Mouse (Mus musculus) limb, embryonic 13.5 days (tissue): ENCODE results near the gene Alg14. TPM values are rescaled to one million over a fixed set of nuclear protein-coding genes. Genes with fewer than 3 reads are reported as not detected.
A peak's percentile ranks its signal among the peaks of the same experiment; 100 is the strongest.

Experiments used
- ATAC-seq: fragments of 200-750 bp; cut with Nextera tagmentation; 2 replicates; pipeline ENCODE4 v1.8.0; 2017; ENCODE audit warnings: low read depth, moderate number of reproducible peaks, moderate TSS enrichment; ENCODE audit not compliant: low FRiP score
- H3K27ac ChIP-seq: fragments of 300-500 bp; sonication (generic); 2 replicates; pipeline ENCODE4 v1.5.1; 2015; ENCODE audit warnings: inconsistent platforms, mild to moderate bottlenecking, moderate library complexity
- H3K27me3 ChIP-seq: fragments of 300-500 bp; sonication (generic); 2 replicates; pipeline ENCODE4 v1.6.1; 2015; ENCODE audit warnings: mild to moderate bottlenecking, inconsistent platforms
- H3K36me3 ChIP-seq: fragments of 300-500 bp; sonication (generic); 2 replicates; pipeline ENCODE4 v1.6.1; 2015; ENCODE audit warnings: inconsistent platforms, mild to moderate bottlenecking, moderate library complexity
- H3K4me1 ChIP-seq: fragments of 300-500 bp; sonication (generic); 2 replicates; pipeline ENCODE4 v1.6.1; 2015; ENCODE audit warnings: inconsistent platforms
- H3K4me2 ChIP-seq: fragments of 300-500 bp; sonication (generic); replicated peaks from 2 replicates; pipeline ENCODE4 v1.6.1; 2015; ENCODE audit warnings: inconsistent platforms, mild to moderate bottlenecking, moderate library complexity
- H3K4me3 ChIP-seq: fragments of 300-500 bp; sonication (generic); 2 replicates; pipeline ENCODE4 v1.5.1; 2015; ENCODE audit warnings: moderate library complexity, mild to moderate bottlenecking, inconsistent platforms
- H3K9ac ChIP-seq: fragments of 300-500 bp; sonication (generic); 2 replicates; pipeline ENCODE4 v1.6.1; 2015; ENCODE audit warnings: mild to moderate bottlenecking, inconsistent platforms
- H3K9me3 ChIP-seq: fragments of 300-500 bp; sonication (generic); 2 replicates; pipeline ENCODE4 v1.6.1; 2016; ENCODE audit warnings: inconsistent platforms
- WGBS: fragments of 180-500 bp; shearing (Covaris S2); methylation state at CpG from one replicate; pipeline ENCODE4 v1.1.7; 2015; 5-methylcytosine and 5-hydroxymethylcytosine counted together
- polyA plus RNA-seq: library from polyadenylated mRNA; unstranded; fragments of >200 nt; fragmentation: Nextera tagmentation; extraction: Ambion mirVana; gene quantifications from 2 replicates; pipeline ENCODE4 v1.2.1, GENCODE M21; 2015

Gene Alg14
- polyA plus RNA-seq, 1 experiment from 2014 or later = 37.0 TPM

DNA sequence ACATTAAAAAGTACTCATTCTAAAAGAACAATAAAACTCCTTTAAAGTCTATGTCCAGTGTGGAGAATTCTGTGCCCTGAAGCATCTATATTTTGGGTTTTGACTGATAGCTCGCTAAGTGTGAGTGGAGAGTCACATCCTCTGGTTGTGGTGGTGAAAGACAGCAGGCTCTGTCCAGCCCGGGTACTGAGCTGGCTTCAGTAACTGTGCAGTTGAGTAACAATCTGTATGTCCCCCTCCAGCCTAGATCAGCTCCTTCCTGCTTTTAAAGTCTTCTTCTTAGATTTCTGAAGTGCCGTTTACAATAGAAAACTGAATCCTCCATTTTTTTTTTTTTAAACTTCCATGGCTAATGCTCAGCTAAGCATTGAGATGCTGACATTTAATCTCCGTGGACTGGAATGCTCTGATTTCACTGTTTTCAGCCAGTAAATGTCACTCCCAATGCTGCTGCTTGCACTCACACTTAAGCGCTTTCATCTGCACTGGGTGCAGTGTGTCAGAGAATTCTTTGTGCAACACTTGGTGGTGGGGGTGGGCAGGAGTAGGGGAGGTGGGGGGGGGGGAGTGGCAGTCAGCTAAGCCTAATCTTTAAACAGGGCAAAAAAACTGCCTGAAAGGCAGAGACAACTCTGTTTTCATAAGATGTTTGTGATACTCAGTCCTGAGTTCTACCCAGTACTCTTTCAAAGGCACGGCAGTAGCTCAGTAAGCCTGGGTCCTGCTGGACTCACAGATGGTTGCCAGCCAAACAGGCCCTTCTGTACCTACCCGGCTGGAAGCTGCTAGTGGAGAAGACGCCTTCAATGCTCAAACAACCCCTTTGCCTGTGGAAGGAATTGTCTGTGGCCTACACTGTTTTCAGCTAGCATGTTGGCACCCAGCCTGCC, 52.7 kb downstream of the Alg14 start:
- Histone ChIP-seq H3K4me3 (no peak overlapping the region), H3K9me3 (no peaks in the 10 kb centered on the region), H3K27ac (peak overlapping the region; percentile 72), H3K4me1 (peaks cover 50% of the 10 kb centered on the region), H3K36me3 (no peaks in the 10 kb centered on the region), H3K27me3 (no peaks in the 10 kb centered on the region), H3K4me2 (no peak overlapping the region), H3K9ac (no peak overlapping the region)
- peak; percentile 41 for ATAC-seq
- 23% methylated on average over 8 of the region's 8 CpGs for WGBS

GRCm38 (mm10) chr3:121344951-121345642, 53.5 kb downstream of the Alg14 start:
- Histone ChIP-seq H3K27me3 (no peaks in the 10 kb centered on the region), H3K4me1 (peaks cover 51% of the 10 kb centered on the region), H3K4me3 (no peak overlapping the region), H3K27ac (0 out of 2 replicates have a peak overlapping the region, but pooled peaks have one; percentile 72), H3K9me3 (no peaks in the 10 kb centered on the region), H3K4me2 (no peak overlapping the region), H3K9ac (no peak overlapping the region), H3K36me3 (no peaks in the 10 kb centered on the region)
- 40% methylated on average over 11 of the region's 11 CpGs for WGBS
- ATAC-seq = no peak

DNA sequence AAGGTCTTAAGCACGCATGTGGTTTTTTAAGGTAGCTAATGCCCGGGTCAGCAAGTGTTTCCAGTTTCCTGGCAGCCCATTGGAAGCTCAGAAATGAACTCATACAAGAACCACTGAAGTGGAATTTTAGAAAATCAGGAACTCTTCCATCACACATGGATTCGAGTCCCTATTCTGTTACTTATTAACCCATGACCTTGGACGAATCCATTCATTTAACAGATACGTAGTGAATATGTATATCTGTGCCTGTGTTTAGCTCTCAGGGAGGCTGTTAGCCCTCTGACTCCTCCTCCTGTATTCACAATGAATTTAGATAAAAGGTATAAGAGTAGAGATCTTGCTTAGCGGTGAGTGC, 54.0 kb downstream of the Alg14 start:
- no peak overlapping the region for H3K4me3 ChIP-seq
- H3K27me3 ChIP-seq = no peaks in the 10 kb centered on the region
- H3K4me2 ChIP-seq = no peak overlapping the region
- H3K4me1 ChIP-seq = peaks cover 47% of the 10 kb centered on the region
- no peaks in the 10 kb centered on the region for H3K36me3 ChIP-seq
- no peak overlapping the region for H3K27ac ChIP-seq
- ATAC-seq = no peak
- H3K9me3 ChIP-seq = no peaks in the 10 kb centered on the region
- no peak overlapping the region for H3K9ac ChIP-seq
- 58% methylated on average over 6 of the region's 6 CpGs for WGBS

DNA sequence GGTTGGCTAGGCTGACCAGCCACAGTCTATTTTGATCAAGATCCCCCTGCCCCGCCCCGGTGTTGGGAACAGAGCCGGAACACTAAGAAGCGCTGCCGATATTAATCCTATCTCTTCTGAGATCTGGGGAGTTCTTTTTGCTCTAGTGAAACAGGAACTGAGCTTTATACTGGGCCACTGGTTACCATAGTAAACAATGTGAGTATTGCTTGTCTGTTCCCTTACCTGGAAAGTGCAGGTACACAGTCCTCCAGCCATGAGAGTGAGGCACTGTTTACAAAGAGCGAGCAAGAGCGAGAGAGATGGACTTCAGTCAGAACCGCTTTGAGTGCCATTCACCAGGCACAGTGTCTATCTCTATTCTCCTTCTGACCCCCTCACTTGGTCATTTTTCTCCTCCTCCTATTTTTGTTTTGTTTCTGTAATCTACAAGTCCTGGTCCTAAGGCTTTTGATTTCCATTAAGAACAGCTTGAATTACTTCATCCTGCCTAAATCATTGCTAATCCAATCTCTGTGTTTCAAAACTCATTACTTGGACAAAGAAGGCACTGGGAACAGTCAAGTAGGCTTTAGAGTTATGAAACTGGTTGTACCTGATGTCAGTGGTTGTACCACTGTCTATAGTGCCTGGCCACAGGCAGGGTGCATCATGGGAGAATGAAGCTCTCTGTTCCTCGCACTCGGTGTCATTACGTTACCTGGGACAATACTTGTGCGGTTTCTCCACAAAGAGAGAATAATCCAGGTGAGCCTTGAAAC, 55.1 kb downstream of the Alg14 start:
- Histone ChIP-seq H3K36me3 (no peaks in the 10 kb centered on the region), H3K4me2 (no peak overlapping the region), H3K27ac (no peak overlapping the region), H3K27me3 (no peaks in the 10 kb centered on the region), H3K4me3 (no peak overlapping the region), H3K9me3 (no peaks in the 10 kb centered on the region), H3K4me1 (peaks cover 47% of the 10 kb centered on the region), H3K9ac (no peak overlapping the region)
- WGBS = 95% methylated on average over 12 of the region's 12 CpGs
- ATAC-seq = no peak

GRCm38 (mm10) chr3:121348792-121349191, 57.2 kb downstream of the Alg14 start:
- Histone ChIP-seq H3K4me1 (peaks cover 47% of the 10 kb centered on the region), H3K4me2 (no peak overlapping the region), H3K9me3 (no peaks in the 10 kb centered on the region), H3K4me3 (no peak overlapping the region), H3K27me3 (no peaks in the 10 kb centered on the region), H3K36me3 (no peaks in the 10 kb centered on the region), H3K27ac (no peak overlapping the region), H3K9ac (no peak overlapping the region)
- ATAC-seq = no peak
- 87% methylated on average over 6 of the region's 6 CpGs for WGBS

GRCm38 (mm10) chr3:121349334-121350169, 58.0 kb downstream of the Alg14 start:
- Histone ChIP-seq H3K4me1 (peaks cover 41% of the 10 kb centered on the region), H3K27ac (peak overlapping the region; percentile 33; the same call in 1 of the 2 replicates), H3K9ac (no peak overlapping the region)

GRCm38 (mm10) chr3:121351257-121351656, 59.7 kb downstream of the Alg14 start:
- H3K9ac ChIP-seq = no peak overlapping the region
- no peak overlapping the region for H3K27ac ChIP-seq
- ATAC-seq = no peak
- H3K27me3 ChIP-seq = no peaks in the 10 kb centered on the region
- WGBS = 82% methylated on average over 6 of the region's 6 CpGs
- H3K4me3 ChIP-seq = no peak overlapping the region
- peaks cover 29% of the 10 kb centered on the region for H3K4me1 ChIP-seq
- H3K36me3 ChIP-seq = 0 out of 2 replicates have a peak, but pooled peaks cover under 1% of the 10 kb centered on the region
- no peak overlapping the region for H3K4me2 ChIP-seq
- no peaks in the 10 kb centered on the region for H3K9me3 ChIP-seq

More at GRCm38 (mm10) chr3:121349334-121350169, 58.0 kb downstream of the Alg14 start:
- ATAC-seq = peak; percentile 37; the same call in 1 of the 2 replicates
- no peak overlapping the region for H3K4me3 ChIP-seq
- WGBS = 71% methylated on average over 33 of the region's 33 CpGs
- H3K36me3 ChIP-seq = no peaks in the 10 kb centered on the region
- no peaks in the 10 kb centered on the region for H3K9me3 ChIP-seq
- no peak overlapping the region for H3K4me2 ChIP-seq
- no peaks in the 10 kb centered on the region for H3K27me3 ChIP-seq

DNA sequence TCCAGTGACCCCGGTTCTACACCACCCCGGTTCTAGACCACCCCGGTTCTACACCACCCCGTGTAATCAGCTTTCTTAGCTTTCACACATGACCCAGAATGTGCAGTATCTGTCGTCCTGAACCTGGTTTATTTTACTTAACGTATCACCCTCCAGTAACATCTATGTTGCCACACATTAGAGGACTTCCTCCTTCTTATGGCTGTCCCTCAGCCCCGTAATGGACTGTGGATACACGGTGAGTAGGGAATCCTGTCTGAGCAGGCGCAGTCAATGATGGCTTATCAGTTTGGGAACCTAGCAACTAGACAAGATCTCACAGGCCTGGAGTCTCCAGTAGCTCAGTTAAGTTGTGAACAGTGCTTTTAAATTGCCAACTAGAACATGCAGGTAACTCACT, 62.7 kb downstream of the Alg14 start:
- no peaks in the 10 kb centered on the region for H3K9me3 ChIP-seq
- no peak overlapping the region for H3K9ac ChIP-seq
- H3K36me3 ChIP-seq = 0 out of 2 replicates have a peak, but pooled peaks cover 3% of the 10 kb centered on the region
- H3K27me3 ChIP-seq = no peaks in the 10 kb centered on the region
- 86% methylated on average over 9 of the region's 9 CpGs for whole genome bisulfite sequencing
- no peak overlapping the region for H3K4me3 ChIP-seq
- no peak overlapping the region for H3K4me2 ChIP-seq
- ATAC-seq = no peak
- H3K27ac ChIP-seq = no peak overlapping the region
- peaks cover 13% of the 10 kb centered on the region for H3K4me1 ChIP-seq

DNA sequence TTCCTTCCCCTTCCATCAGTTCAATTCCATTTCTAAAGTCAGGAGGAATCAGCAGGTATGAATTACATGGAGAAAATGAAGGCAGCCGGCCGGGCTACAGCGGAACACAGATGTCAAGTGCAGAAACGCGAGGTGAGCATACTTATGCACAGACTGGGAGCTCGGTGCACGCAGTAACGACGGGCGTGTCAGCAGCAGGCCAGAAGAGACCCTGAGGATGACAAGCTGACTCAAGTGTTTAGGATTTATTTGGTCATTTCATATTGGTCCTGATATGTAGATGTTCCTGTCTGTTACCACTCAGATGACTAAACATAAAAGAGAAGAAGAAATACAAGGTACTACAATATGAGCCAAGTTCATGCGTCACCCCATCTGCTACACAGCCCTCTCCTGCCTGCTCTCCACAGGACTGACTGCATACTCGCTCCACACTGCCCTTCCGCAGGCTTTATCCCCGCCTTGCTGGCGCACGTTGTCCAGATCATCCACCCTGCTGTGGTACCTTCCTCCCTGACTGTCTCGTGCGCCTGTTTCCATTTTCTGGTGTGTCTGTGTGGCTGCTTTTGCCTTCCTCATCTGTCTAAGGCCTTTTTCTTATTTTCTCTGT, 63.4 kb downstream of the Alg14 start:
- H3K27me3 ChIP-seq = no peaks in the 10 kb centered on the region
- no peaks in the 10 kb centered on the region for H3K9me3 ChIP-seq
- peaks cover 8% of the 10 kb centered on the region for H3K4me1 ChIP-seq
- no peak overlapping the region for H3K4me3 ChIP-seq
- ATAC-seq = no peak
- H3K36me3 ChIP-seq = 0 out of 2 replicates have a peak, but pooled peaks cover 3% of the 10 kb centered on the region
- no peak overlapping the region for H3K4me2 ChIP-seq
- H3K27ac ChIP-seq = no peak overlapping the region
- WGBS = 76% methylated on average over 18 of the region's 18 CpGs
- H3K9ac ChIP-seq = no peak overlapping the region

DNA sequence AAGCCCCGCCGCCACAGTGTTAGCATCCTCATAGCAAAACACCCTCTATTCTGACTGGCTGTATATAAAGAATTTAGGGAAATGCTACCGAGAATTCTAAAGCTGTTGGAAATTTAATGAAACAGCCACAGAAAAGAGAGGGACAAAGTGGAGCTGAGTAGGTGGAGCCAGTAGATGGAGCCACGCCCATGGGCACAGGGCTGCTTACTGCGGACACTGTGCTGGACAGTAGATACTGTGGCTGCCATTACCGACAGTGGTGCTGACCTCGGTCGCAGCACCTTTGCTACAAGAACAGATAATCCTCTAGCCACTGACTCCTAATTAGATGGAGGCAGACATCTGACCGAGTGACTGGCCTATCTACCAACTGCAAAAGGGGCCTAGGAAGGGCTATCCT, 64.0 kb downstream of the Alg14 start:
- no peaks in the 10 kb centered on the region for H3K27me3 ChIP-seq
- no peak overlapping the region for H3K4me3 ChIP-seq
- no peaks in the 10 kb centered on the region for H3K9me3 ChIP-seq
- 89% methylated on average over 9 of the region's 9 CpGs for WGBS
- 0 out of 2 replicates have a peak, but pooled peaks cover 3% of the 10 kb centered on the region for H3K36me3 ChIP-seq
- ATAC-seq = no peak
- H3K4me2 ChIP-seq = no peak overlapping the region
- H3K27ac ChIP-seq = no peak overlapping the region
- no peak overlapping the region for H3K9ac ChIP-seq
- H3K4me1 ChIP-seq = peaks cover 7% of the 10 kb centered on the region; the same call in 1 of the 2 replicates

GRCm38 (mm10) chr3:121356111-121356510, 64.5 kb downstream of the Alg14 start:
- Histone ChIP-seq H3K27me3 (no peaks in the 10 kb centered on the region), H3K4me1 (peaks cover 7% of the 10 kb centered on the region; the same call in 1 of the 2 replicates), H3K36me3 (0 out of 2 replicates have a peak, but pooled peaks cover 3% of the 10 kb centered on the region), H3K27ac (no peak overlapping the region), H3K9me3 (no peaks in the 10 kb centered on the region), H3K4me2 (no peak overlapping the region), H3K4me3 (no peak overlapping the region), H3K9ac (no peak overlapping the region)
- no peak for ATAC-seq
- 68% methylated on average over 6 of the region's 6 CpGs for WGBS
